Mouse (Mus musculus) C2C12 (cell line): ENCODE results near the gene Gm20683. TPM values are rescaled to one million over a fixed set of nuclear protein-coding genes. Genes with fewer than 3 reads are reported as not detected.

Experiments used
- H3K27me3 ChIP-seq: one replicate; pipeline ENCODE4 v1.6.1; 2011; ENCODE audit not compliant: control insufficient read depth, insufficient read depth, insufficient read length
- H3K36me3 ChIP-seq: one replicate; pipeline ENCODE4 v1.6.1; 2011; ENCODE audit not compliant: control insufficient read depth, insufficient read depth
- H3K4me3 ChIP-seq: one replicate; pipeline ENCODE4 v1.5.1; 2011; ENCODE audit warnings: mild to moderate bottlenecking, control low read depth; ENCODE audit not compliant: poor library complexity, insufficient read depth, severe bottlenecking
- H3K79me2 ChIP-seq: one replicate; pipeline ENCODE4 v1.6.1; 2011; ENCODE audit not compliant: control insufficient read depth, insufficient read depth
- H3K79me3 ChIP-seq: one replicate; pipeline ENCODE4 v1.6.1; 2011; ENCODE audit warnings: low read depth, control low read depth
- H3ac ChIP-seq: one replicate; pipeline ENCODE3; 2011; ENCODE audit warnings: low read depth; ENCODE audit not compliant: control insufficient read depth, insufficient read length
- CEBPB ChIP-seq: IDR thresholded peaks from one replicate; pipeline ENCODE4 v1.6.1; 2011; ENCODE audit warnings: low read depth, mild to moderate bottlenecking, control low read depth, moderate library complexity
- CTCF ChIP-seq: IDR thresholded peaks from one replicate; pipeline ENCODE4 v1.5.1; 2011; ENCODE audit not compliant: control insufficient read depth, insufficient read depth, insufficient read length
- FOSL1 ChIP-seq: IDR thresholded peaks from one replicate; pipeline ENCODE4 v1.8.0; 2011; ENCODE audit warnings: mild to moderate bottlenecking, low read length; ENCODE audit not compliant: poor library complexity, insufficient read depth, severe bottlenecking
- MAX ChIP-seq: IDR thresholded peaks from one replicate; pipeline ENCODE4 v1.6.1; 2011; ENCODE audit warnings: mild to moderate bottlenecking, control low read depth
- MYOD1 ChIP-seq: IDR thresholded peaks from one replicate; pipeline ENCODE4 v1.6.1; 2011; ENCODE audit warnings: low read depth; ENCODE audit not compliant: control insufficient read depth, insufficient read length
- MYOG ChIP-seq: IDR thresholded peaks from one replicate; pipeline ENCODE4 v1.6.1; 2011; ENCODE audit not compliant: control insufficient read depth, insufficient read length; ENCODE audit errors: extremely low read depth
- USF1 ChIP-seq: IDR thresholded peaks from one replicate; pipeline ENCODE4 v1.6.1; 2011; ENCODE audit warnings: low read depth, mild to moderate bottlenecking, control low read depth, moderate library complexity
- polyA plus RNA-seq: library from polyadenylated mRNA; unstranded; fragments of >200 nt; fragmentation: generic; extraction: Trizol; gene quantifications from one replicate; pipeline ENCODE4 v1.2.1, GENCODE M21; 2012; ENCODE audit warnings: missing spikeins

Gene Gm20683
- polyA plus RNA-seq, 1 experiment: 0.89 TPM

GRCm38 (mm10) chr17:25883824-25884223, 42.3 kb upstream of the Gm20683 start:
- peaks cover 13% of the 10 kb centered on the region for H3K36me3 ChIP-seq
- H3K79me3 ChIP-seq: no peaks in the 10 kb centered on the region
- H3K4me3 ChIP-seq: no peak overlapping the region
- no peak overlapping the region for H3ac ChIP-seq
- TF ChIP-seq FOSL1: no peak
- no peak for TF ChIP-seq CTCF
- TF ChIP-seq MAX: no peak
- TF ChIP-seq MYOD1: no peak
- no peak for TF ChIP-seq CEBPB
- TF ChIP-seq MYOG: no peak
- no peak for TF ChIP-seq USF1
- H3K79me2 ChIP-seq: no peaks in the 10 kb centered on the region
- H3K27me3 ChIP-seq: no peaks in the 10 kb centered on the region

DNA sequence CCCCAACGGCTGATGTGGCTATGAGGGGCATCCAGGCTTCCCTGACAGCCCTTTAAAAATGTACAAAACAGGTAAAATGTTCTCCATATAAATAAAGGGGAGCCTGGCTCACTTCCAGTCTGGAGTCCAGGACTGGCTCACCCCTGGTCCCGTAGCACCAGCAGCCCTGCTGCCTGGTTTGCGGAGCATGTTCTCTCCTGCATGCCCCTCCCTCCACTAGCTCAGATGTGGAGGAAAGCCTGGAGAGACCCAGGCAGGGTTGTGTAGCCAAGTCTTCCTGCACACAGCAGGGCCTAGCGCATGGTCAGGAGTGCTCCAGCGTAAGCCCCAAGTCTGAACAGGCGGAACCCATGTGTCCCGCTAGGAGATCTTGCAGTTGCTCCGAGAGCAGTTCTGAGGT, 41.7 kb upstream of the Gm20683 start:
- H3K79me2 ChIP-seq: no peaks in the 10 kb centered on the region
- no peak overlapping the region for H3ac ChIP-seq
- no peak for TF ChIP-seq MYOD1
- no peak for TF ChIP-seq CTCF
- no peak for TF ChIP-seq FOSL1
- TF ChIP-seq CEBPB: no peak
- TF ChIP-seq MYOG: no peak
- no peak for TF ChIP-seq USF1
- no peak for TF ChIP-seq MAX
- no peaks in the 10 kb centered on the region for H3K27me3 ChIP-seq
- H3K79me3 ChIP-seq: no peaks in the 10 kb centered on the region
- peaks cover 16% of the 10 kb centered on the region for H3K36me3 ChIP-seq
- H3K4me3 ChIP-seq: no peak overlapping the region

DNA sequence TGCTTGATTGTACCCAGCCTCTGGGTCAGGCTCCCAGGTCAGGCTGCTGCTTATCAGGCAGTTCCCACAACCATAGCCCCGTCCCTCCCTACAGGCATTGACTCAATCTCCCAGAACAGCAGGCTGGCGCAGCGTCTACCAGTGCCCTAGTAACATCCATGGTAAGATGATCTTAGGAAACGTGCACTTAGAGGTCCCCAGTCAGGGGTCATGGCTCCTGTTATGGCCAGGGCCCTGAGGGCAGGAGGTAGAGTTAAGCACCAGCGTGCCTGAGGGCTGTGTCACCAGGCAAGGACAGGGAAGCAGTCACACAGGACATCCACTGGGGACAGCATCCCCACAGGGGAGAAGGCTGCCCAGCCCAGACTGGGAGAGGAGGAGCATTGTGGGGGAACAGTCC, 40.7 kb upstream of the Gm20683 start:
- peaks cover 17% of the 10 kb centered on the region for H3K36me3 ChIP-seq

GRCm38 (mm10) chr17:25881691-25882090, 40.1 kb upstream of the Gm20683 start:
- Histone ChIP-seq H3K4me3 (no peak overlapping the region), H3K36me3 (peaks cover 17% of the 10 kb centered on the region), H3K79me2 (peaks cover under 1% of the 10 kb centered on the region), H3K27me3 (no peaks in the 10 kb centered on the region), H3K79me3 (no peaks in the 10 kb centered on the region), H3ac (no peak overlapping the region)
- TF ChIP-seq FOSL1: no peak
- TF ChIP-seq MYOG: no peak
- TF ChIP-seq MYOD1: no peak
- no peak for TF ChIP-seq USF1
- TF ChIP-seq MAX: no peak
- TF ChIP-seq CTCF: no peak
- no peak for TF ChIP-seq CEBPB

More for the DNA sequence above, 40.7 kb upstream of the Gm20683 start:
- Histone ChIP-seq H3K79me2 (no peaks in the 10 kb centered on the region), H3K79me3 (no peaks in the 10 kb centered on the region), H3K27me3 (no peaks in the 10 kb centered on the region), H3ac (no peak overlapping the region), H3K4me3 (no peak overlapping the region)
- TF ChIP-seq CEBPB (no peak), MAX (no peak), FOSL1 (no peak), MYOG (no peak), MYOD1 (no peak), USF1 (no peak)

DNA sequence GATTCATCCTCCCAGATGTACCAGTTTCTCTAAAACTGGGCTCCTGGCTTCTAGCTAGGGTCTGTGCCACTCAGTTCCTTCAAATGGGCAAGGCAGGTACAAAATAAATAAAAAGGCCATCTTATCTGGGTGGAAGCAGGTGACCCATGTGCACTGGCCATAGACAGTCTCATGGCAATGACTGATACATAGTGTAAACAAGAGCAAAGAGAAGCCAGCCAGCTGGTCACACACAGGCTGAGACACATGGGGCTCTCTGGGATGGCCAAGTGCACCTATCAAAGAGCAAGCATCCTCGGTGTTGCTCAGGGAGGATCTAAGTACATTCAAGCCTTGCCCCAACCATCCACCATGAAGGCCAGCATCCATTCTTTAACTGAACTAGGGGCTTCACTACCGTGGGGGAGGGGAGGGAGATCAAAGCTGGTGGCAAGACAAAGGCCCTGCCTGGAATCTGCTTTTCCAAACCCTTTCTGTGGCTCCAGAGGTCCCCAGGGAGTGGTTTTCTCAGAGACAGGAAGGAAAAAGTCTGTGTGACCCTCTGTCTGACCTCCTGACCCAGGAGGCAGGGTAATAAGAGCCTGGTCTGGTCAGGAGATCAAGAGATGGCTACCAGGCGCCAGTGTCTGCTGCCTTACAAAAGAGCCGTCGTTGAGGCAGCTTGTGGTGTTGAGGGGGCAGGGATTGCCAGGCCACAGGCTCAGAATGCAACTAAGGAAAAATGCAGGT, 39.5 kb upstream of the Gm20683 start:
- Histone ChIP-seq H3K36me3 (peaks cover 17% of the 10 kb centered on the region), H3ac (no peak overlapping the region), H3K27me3 (no peaks in the 10 kb centered on the region), H3K79me2 (peaks cover 6% of the 10 kb centered on the region), H3K4me3 (no peak overlapping the region), H3K79me3 (no peaks in the 10 kb centered on the region)
- TF ChIP-seq CEBPB (no peak), MAX (no peak), MYOD1 (no peak), FOSL1 (no peak), CTCF (no peak), MYOG (no peak), USF1 (no peak)
